Mouse (Mus musculus): Measurements from ENCODE around the gene Cenps.

DNA sequence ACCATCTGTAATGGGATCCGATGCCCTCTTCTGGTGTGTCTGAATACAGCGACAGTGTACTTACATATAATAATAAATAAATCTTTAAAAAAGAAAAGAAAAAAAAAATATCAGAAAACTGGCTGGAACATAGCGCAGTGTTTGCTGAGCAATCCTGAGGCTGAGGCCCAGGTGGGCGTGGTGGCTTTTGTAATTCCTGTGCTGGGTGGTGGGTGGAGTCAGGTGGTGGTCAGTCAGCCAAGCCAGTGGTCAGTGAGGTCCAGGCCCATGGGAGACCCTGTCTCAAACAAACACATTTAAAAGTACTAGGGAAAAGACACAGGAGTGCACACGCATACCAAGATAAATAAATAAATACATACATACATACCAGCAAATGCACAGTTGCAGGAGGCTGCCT is 34.7 kb upstream of the Cenps start:
- TF ChIP-seq CTCF (conservative IDR thresholded peaks at IDR 0.05; ENCODE audit: insufficient read depth, insufficient read length, low read depth, low read length), result no peak
- no peak for TF ChIP-seq POLR2A (IDR thresholded peaks at IDR 0.05; ENCODE audit: low read depth, low read length)
